Mouse (Mus musculus): ENCODE measurements at regions not wholly inside any gene's neighbourhood (a gene's known extent, or its start where the extent isn't known, plus 50 kb on each side); places are given as distances from the start of the nearest gene placed in this dataset.

DNA sequence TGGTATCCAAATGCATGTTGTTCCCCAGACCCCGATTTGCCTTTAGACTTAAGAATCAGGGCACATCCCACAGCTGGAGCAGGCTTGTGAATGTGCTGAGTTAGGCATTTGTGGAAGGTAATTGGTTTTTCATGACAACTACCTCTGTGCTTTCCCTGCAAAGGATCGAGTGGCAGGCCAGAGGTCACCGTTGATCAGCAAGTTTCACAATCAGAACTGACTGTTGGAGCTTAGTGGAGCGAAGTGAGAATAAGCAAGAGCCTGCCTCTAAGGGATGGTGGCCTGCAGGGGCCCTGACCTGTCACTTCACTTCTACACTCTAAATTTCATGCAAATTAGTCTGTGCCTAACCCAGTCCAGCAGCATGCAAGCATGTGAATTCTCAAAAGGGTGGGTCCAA, 270.7 kb downstream of the Ins1 start:
- no peak for DNase-seq

DNA sequence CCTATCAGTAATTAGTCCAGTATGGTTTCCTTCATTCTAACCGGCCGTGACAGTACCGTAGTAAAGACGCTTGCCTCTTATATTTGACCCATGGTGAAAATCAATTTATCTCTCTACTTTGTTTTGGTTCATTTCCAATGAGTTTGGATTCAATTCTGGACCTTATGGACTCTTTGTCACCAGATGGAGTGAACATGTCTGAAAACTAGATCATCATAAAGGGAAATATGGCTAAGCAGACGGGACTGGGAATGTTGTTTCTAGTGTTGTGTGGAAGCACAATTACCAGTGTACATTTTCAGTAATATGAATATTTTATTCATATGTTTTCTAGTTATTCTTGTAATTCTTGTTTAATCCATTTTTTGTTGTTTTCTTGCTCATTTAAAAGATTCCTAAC, 261.4 kb downstream of the Ins1 start:
- no peak for DNase-seq

- no peak for DNase-seq
Observed at GRCm38 (mm10) chr19:52503331-52503730, 239.2 kb downstream of the Ins1 start.
